Mouse (Mus musculus): ENCODE results near the gene Itpripl2. TPM values are rescaled to one million over a fixed set of nuclear protein-coding genes. Genes with fewer than 3 reads are reported as not detected.

Gene Itpripl2
- polyA plus RNA-seq, 1 experiment from 2014 or later = 1.1 TPM

DNA sequence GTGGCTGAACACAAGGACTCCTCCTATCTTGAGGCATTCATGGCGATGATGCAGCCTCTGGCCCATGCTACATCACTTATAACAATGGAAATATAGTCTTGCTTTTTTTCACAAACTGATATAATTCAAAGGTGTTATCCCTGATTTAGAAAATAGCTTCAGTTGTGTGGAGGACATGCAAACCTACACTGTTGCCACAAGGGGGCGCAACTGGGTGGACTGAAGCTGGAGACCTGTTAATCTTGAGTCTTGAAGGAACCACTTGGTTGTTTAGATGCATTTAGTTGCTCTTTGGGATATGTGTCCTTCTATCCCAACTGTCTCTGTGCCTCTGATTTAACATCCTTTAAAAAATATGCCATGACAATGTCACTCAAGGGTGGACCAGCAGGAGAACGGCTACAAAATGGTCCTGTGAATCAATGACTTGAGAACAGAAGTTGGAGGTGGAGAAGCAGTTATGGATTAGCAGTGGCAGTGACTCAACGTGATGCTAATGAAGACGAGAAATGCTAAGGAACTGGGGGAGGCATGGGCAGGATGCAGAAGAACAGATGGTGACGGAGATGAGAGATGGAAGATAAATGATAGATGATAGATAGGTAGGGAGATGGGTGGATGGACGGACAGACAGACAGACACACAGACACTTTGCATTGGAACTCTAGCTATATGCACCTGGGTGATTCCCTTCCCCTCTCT is 54.5 kb downstream of the Itpripl2 start:
- Histone ChIP-seq H3K27ac (ENCODE audit: low read depth, low read length) (no peak overlapping the region), H3K4me1 (replicated peaks; ENCODE audit: control insufficient read depth, insufficient read depth, low read length) (no peaks in the 10 kb centered on the region), H3K9me3 (ENCODE audit: control insufficient read depth, low read length) (no peaks in the 10 kb centered on the region), H3K9ac (ENCODE audit: low read depth, low read length) (no peak overlapping the region), H3K4me3 (ENCODE audit: low read depth, low read length) (no peak overlapping the region), H3K27me3 (replicated peaks; ENCODE audit: control insufficient read depth, insufficient read depth, low read length) (no peaks in the 10 kb centered on the region), H3K36me3 (ENCODE audit: control insufficient read depth, insufficient read depth, low read length) (no peaks in the 10 kb centered on the region), H3K4me2 (no peak overlapping the region)
- ATAC-seq (replicated peaks; ENCODE audit: low FRiP score) = no peak
- DNase-seq (ENCODE audit: low spot score) = no peak
- 47% methylated on average over 7 of the region's 7 CpGs for WGBS

Other genes starting within 250 kb of the Itpripl2 start
- 14.2 and 14.9 TPM in 2 replicates for gene Smg1, start 248.3 kb downstream of the Itpripl2 start, polyA plus RNA-seq (2014; fragmentation: Nextera tagmentation; extraction: Ambion mirVana)
- 0.61 and 1.2 TPM in 2 replicates for gene Syt17, start 43.8 kb downstream of the Itpripl2 start, polyA plus RNA-seq (2014; fragmentation: Nextera tagmentation; extraction: Ambion mirVana)
- gene Coq7, start 41.4 kb upstream of the Itpripl2 start, polyA plus RNA-seq (2014; fragmentation: Nextera tagmentation; extraction: Ambion mirVana) = 104 and 114 TPM in 2 replicates
- 0.89 and 1.3 TPM in 2 replicates for gene Tmc7, start 92.8 kb upstream of the Itpripl2 start, polyA plus RNA-seq (2014; fragmentation: Nextera tagmentation; extraction: Ambion mirVana)
- not detected in 2 replicates for gene Tmc5, start 105.3 kb upstream of the Itpripl2 start, polyA plus RNA-seq (2014; fragmentation: Nextera tagmentation; extraction: Ambion mirVana)
- gene Gde1, start 213.8 kb upstream of the Itpripl2 start, polyA plus RNA-seq (2014; fragmentation: Nextera tagmentation; extraction: Ambion mirVana) = 64.2 and 71.0 TPM in 2 replicates
- gene Ccp110, start 220.6 kb upstream of the Itpripl2 start, polyA plus RNA-seq (2014; fragmentation: Nextera tagmentation; extraction: Ambion mirVana) = 7.9 and 9.0 TPM in 2 replicates
- gene Vps35l, start 248.3 kb upstream of the Itpripl2 start, polyA plus RNA-seq (2014; fragmentation: Nextera tagmentation; extraction: Ambion mirVana) = 56.6 and 64.3 TPM in 2 replicates

Data from liver, embryonic 11.5 days (tissue).